Mouse (Mus musculus) G1E (cell line): ENCODE measurements around the gene Zfp868.

Experiments
- CTCF ChIP-seq: IDR thresholded peaks from 2 replicates; pipeline ENCODE4 v1.5.1; 2012; ENCODE audit warnings: low read depth, low read length, inconsistent platforms, mixed read lengths
- GATA1 ChIP-seq: IDR thresholded peaks from 2 replicates; pipeline ENCODE4 v1.6.1; 2012; ENCODE audit warnings: borderline replicate concordance, low read length, inconsistent platforms, mixed read lengths
- GATA2 ChIP-seq: IDR thresholded peaks from 2 replicates; pipeline ENCODE4 v1.6.1; 2012; ENCODE audit warnings: low read depth, low read length, inconsistent platforms, borderline replicate concordance
- POLR2AphosphoS5 ChIP-seq: IDR thresholded peaks from 2 replicates; pipeline ENCODE4 v1.6.1; 2012; ENCODE audit warnings: low read depth, low read length, inconsistent platforms; ENCODE audit not compliant: insufficient replicate concordance
- TAL1 ChIP-seq: conservative IDR thresholded peaks from 2 replicates; pipeline ENCODE4 v1.6.1; 2012; ENCODE audit warnings: low read depth, low read length, inconsistent platforms, mixed read lengths

- no peak for TF ChIP-seq CTCF
- TF ChIP-seq POLR2AphosphoS5 = no peak
- TF ChIP-seq TAL1 = no peak
- no peak for TF ChIP-seq GATA1
- TF ChIP-seq GATA2 = no peak
These were observed 40.6 kb downstream of the Zfp868 start for GRCm38 (mm10) chr8:69584611-69585202.
